Mouse (Mus musculus) E14TG2a.4 (cell line): ENCODE results near the gene Sult5a1.

ENCODE experiments used
- H3K27me3 ChIP-seq: 2 replicates; pipeline ENCODE4 v1.6.1; 2014; ENCODE audit warnings: low read length, control low read depth; ENCODE audit not compliant: insufficient read depth
- H3K36me3 ChIP-seq: 2 replicates; pipeline ENCODE4 v1.6.1; 2014; ENCODE audit warnings: low read length, control low read depth; ENCODE audit not compliant: insufficient read depth
- H3K4me1 ChIP-seq: replicated peaks from 2 replicates; pipeline ENCODE4 v1.6.1; 2014; ENCODE audit warnings: low read depth, low read length, control low read depth
- H3K4me3 ChIP-seq: replicated peaks from 2 replicates; pipeline ENCODE4 v1.5.1; 2014; ENCODE audit warnings: mild to moderate bottlenecking, low read length
- H3K9me3 ChIP-seq: 2 replicates; pipeline ENCODE4 v1.6.1; 2014; ENCODE audit warnings: low read length, control low read depth
- CTCF ChIP-seq: conservative IDR thresholded peaks from 2 replicates; pipeline ENCODE4 v1.5.1; 2014; ENCODE audit warnings: low read length
- NANOG ChIP-seq: IDR thresholded peaks from 2 replicates; pipeline ENCODE4 v1.6.1; 2014; ENCODE audit warnings: borderline replicate concordance, low read length, mixed read lengths
- POU5F1 ChIP-seq: IDR thresholded peaks from 2 replicates; pipeline ENCODE4 v1.6.1; 2014; ENCODE audit warnings: low read length, borderline replicate concordance

Gene Sult5a1

DNA sequence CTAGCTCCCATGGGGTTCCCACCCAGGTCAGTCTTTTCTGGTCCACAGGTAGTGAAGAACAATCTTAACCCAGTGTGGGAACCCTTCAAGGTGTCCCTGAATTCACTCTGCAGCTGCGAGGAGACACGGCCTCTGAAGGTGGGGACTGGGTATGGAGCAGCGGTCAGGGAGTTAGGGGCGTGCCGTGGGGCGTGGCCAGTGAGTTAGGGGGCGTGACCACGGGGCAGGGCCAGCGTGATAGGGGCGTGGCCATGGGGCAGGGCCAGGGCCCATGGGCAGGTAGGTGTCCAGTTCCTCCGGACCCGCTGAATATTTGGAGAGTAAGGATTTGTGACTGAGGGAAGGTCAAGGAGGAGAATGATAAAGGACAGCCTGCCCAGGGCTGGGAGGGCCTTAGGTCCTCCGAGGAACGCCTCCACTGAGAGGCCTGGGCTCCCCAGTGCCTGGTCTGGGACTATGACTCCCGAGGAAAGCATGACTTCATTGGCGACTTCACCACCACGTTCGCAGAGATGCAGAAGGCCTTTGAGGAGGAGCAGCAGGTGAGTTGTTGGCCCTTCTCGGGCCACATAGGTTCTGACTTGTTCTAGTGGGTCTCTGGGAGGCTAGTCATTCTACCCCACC, 31.8 kb downstream of the Sult5a1 start:
- Histone ChIP-seq H3K36me3 (no peaks in the 10 kb centered on the region), H3K9me3 (no peaks in the 10 kb centered on the region), H3K27me3 (peaks cover 47% of the 10 kb centered on the region), H3K4me3 (peak overlapping the region; percentile 57), H3K4me1 (peaks cover 27% of the 10 kb centered on the region)
- no peak for TF ChIP-seq CTCF

DNA sequence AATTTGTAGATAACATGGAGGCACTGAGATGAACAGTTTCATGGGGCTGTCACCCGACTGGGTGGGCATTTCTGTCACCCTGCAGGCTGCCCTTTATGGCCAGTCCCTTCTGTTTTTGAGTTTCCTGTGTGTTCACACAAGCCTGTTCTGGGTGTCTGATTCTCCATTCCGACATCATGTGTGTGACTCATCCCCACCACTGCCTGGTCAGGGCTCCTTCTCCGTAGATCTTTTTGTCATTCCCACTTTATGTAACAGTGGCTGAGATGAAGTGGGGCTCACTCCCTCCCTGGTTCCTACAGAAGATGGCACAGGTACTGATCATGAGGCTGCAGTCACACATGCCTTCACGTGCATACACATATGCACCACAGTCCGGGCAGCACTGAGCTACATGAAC, 35.4 kb downstream of the Sult5a1 start:
- H3K9me3 ChIP-seq: no peaks in the 10 kb centered on the region
- no peaks in the 10 kb centered on the region for H3K36me3 ChIP-seq
- H3K4me3 ChIP-seq: no peak overlapping the region
- peaks cover 28% of the 10 kb centered on the region for H3K4me1 ChIP-seq
- TF ChIP-seq NANOG (no peak), CTCF (no peak)
- H3K27me3 ChIP-seq: peaks cover 61% of the 10 kb centered on the region

DNA sequence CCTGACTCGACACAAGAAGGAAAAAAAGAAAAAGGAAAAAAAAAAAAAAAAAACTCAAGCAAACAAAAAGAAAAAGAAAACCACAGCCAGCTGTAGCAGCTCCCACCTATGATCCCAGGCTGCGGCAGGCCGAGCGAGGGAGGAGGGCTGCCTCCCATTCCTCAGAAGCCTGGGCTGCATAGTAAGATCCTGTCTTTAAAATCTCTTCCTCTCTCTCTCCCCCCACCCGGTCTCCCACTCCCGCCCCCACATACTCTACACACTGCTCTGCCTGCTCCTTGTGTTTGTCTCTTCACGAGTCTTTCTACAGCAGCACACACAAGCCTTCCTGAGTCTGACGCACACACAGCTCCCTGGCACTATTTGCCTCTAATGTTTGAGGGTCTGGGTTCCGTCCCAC, 36.1 kb downstream of the Sult5a1 start:
- no peak overlapping the region for H3K4me3 ChIP-seq
- no peaks in the 10 kb centered on the region for H3K36me3 ChIP-seq
- H3K27me3 ChIP-seq: peaks cover 67% of the 10 kb centered on the region
- no peaks in the 10 kb centered on the region for H3K9me3 ChIP-seq
- peaks cover 28% of the 10 kb centered on the region for H3K4me1 ChIP-seq
- TF ChIP-seq NANOG (no peak), POU5F1 (no peak), CTCF (no peak)

DNA sequence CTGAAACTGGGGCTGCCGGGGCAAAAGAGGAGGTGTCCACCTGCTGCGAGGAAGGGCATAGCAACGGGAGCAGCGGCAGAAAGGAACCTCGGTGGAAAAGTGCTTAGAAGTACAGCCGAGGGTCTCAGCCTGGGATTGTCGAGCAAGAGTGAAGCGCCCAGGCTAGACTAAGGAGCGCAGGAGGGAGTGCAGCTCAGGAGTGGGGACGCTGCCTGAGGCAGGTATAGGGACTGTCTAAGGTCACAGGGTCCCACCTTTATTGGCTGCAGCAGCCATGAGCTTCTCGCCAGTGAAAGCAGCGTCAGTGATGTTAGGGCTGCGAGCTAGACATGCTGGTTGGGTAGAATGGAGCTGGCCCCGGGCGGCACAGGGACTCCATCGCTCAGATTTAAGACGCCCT, 40.4 kb downstream of the Sult5a1 start:
- H3K9me3 ChIP-seq: no peaks in the 10 kb centered on the region
- H3K4me3 ChIP-seq: peak overlapping the region; percentile 80
- no peaks in the 10 kb centered on the region for H3K36me3 ChIP-seq
- no peak for TF ChIP-seq POU5F1
- TF ChIP-seq CTCF: no peak
- TF ChIP-seq NANOG: no peak
- peaks cover 18% of the 10 kb centered on the region for H3K4me1 ChIP-seq
- peaks cover 80% of the 10 kb centered on the region for H3K27me3 ChIP-seq

DNA sequence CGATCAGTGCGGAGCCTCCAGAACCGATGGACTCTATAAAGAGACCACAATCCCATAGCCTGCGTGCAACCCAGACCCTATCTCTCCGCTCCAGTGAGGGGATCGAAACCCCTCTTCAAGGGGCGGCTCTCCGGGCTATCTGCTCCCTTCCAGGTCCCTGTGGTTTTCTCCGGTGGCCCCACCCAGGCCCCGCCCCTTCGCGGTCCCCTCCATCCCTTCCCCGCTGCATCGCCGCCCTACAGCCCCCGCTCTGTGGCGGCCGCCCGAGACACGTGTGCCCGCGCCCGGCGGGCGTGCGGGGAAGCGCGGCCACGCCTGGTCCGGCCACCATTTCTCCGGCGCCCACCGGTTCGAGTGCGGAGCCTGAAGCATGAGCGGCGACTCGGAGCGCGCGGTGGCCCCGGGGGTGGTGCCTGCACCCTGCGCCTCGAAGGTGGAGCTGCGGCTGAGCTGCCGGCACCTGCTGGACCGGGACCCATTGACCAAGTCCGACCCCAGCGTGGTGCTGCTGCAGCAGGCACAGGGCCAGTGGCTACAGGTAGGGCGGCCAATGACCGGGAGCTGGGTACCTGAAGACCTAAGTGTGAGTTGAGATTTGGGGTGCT, 40.9 kb downstream of the Sult5a1 start, which contains the start of gene Cpne7:
Gene Cpne7 (plus strand): TSS at position 248 of the 605 bp plus-strand sequence.
- H3K4me3 ChIP-seq: peak within 1 kb of the TSS; percentile 80
- peaks cover 75% of the 10 kb centered on the region for H3K27me3 ChIP-seq
- H3K4me1 ChIP-seq: peaks cover 18% of the 10 kb centered on the region
- H3K36me3 ChIP-seq: no peaks in the 10 kb centered on the region
- TF ChIP-seq POU5F1: no peak
- no peak for TF ChIP-seq CTCF
- no peak for TF ChIP-seq NANOG
- no peaks in the 10 kb centered on the region for H3K9me3 ChIP-seq

DNA sequence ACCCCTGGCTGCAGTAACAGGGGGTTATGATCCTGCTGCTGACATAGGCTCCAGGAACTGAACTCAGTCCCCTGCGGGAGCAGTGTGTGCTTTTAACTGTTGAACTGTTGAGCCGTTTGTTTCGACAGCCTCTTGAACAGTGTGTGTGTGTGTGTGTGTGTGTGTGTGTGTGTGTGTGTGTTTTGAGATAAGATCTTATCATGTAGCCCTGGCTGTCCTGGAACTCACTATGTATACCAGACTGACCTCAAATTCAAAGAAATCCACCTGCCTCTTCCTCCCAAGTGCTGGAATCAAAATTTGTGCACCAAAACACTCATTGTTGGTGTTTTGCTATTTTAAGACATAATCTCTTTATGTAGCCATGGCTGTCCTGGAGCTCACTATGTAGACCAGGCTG, 43.5 kb downstream of the Sult5a1 start:
- no peak overlapping the region for H3K4me3 ChIP-seq
- TF ChIP-seq POU5F1 (no peak), NANOG (no peak), CTCF (no peak)
- H3K36me3 ChIP-seq: no peaks in the 10 kb centered on the region
- H3K9me3 ChIP-seq: no peaks in the 10 kb centered on the region
- peaks cover 59% of the 10 kb centered on the region for H3K27me3 ChIP-seq
- peaks cover 21% of the 10 kb centered on the region for H3K4me1 ChIP-seq

DNA sequence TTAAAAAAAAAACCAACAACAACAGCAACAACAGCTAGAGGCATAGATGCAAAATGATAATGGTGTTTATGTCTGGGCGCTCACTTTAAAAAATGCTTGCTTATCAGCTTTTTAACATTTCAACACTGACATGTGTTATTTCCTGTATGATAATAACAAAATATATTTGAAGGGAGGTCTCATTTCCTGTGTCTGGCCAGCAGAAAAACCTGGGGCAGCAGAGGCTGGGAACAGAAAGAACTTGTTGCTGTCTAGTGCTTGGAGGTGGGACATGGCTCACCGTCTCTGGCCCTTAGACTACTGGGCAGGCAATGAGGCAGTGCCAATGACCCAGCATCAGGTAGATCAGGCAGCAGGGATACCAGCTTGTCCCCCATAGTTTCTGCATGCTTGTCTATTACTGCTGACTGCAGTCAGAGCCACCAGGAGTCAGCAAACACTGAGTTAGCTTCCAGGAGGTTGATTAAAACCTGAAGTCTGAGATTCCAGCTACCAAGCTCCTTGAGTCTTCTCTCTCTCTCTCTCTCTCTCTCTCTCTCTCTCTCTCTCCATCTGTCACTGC, 44.1 kb downstream of the Sult5a1 start:
- no peak overlapping the region for H3K4me3 ChIP-seq
- peaks cover 21% of the 10 kb centered on the region for H3K4me1 ChIP-seq
- no peak for TF ChIP-seq NANOG
- no peak for TF ChIP-seq POU5F1
- no peak for TF ChIP-seq CTCF
- no peaks in the 10 kb centered on the region for H3K36me3 ChIP-seq
- no peaks in the 10 kb centered on the region for H3K9me3 ChIP-seq
- peaks cover 52% of the 10 kb centered on the region for H3K27me3 ChIP-seq

DNA sequence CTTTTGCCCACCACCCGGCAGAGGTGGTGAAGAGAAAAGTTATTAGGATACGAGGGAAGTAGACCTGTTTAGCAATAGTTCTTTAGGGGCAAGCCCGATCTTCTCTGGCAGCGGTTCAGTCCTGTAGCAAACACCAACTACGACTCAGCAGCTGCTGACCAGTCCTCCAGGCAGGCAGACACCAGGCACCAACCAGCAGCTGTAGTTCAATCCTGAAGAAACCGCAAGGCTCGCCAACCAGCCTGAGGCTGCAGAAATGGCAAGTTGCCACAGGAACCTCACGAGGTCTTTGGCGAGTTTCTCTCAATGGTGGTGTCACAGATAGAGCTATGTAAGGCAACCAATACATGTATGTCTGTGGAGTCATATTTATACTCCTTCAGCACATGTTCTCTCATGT, 45.2 kb downstream of the Sult5a1 start:
- Histone ChIP-seq H3K9me3 (no peaks in the 10 kb centered on the region), H3K4me3 (no peak overlapping the region), H3K36me3 (no peaks in the 10 kb centered on the region), H3K27me3 (peaks cover 41% of the 10 kb centered on the region), H3K4me1 (peaks cover 16% of the 10 kb centered on the region)
- no peak for TF ChIP-seq CTCF
- no peak for TF ChIP-seq NANOG
- no peak for TF ChIP-seq POU5F1

DNA sequence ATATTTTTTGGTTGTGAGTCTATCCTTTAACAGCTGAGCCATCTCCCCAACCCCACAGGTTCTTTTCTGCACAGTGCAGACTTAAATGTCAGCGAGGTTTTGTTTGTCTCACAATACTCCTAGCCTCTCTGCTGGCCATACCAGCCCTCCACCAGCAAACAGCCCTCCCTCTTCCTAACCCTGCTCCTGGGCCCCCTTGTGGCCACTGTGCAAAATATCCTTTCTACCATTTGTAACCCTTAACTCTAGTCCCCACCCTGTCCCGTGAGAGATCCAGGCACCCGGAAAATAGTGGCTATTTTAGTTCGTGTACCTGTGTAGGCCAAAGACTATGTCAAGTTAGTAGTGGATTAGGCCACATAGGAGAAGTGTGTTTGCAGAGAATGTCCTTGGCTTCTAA, 47.5 kb downstream of the Sult5a1 start:
- no peaks in the 10 kb centered on the region for H3K36me3 ChIP-seq
- H3K27me3 ChIP-seq: peaks cover 19% of the 10 kb centered on the region
- TF ChIP-seq NANOG: no peak
- no peak for TF ChIP-seq POU5F1
- TF ChIP-seq CTCF: peak; percentile 67
- peaks cover 3% of the 10 kb centered on the region; the same call in 1 of the 2 replicates for H3K4me1 ChIP-seq
- H3K9me3 ChIP-seq: no peaks in the 10 kb centered on the region
- no peak overlapping the region for H3K4me3 ChIP-seq
